Mouse (Mus musculus): Measurements from ENCODE around the gene Suclg2. TPM values are rescaled to one million over a fixed set of nuclear protein-coding genes. Genes with fewer than 3 reads are reported as not detected.

Suclg2 gene
- 38.1 and 43.2 TPM in 2 replicates for polyA plus RNA-seq (2014; fragmentation: Nextera tagmentation; extraction: Ambion mirVana)

DNA sequence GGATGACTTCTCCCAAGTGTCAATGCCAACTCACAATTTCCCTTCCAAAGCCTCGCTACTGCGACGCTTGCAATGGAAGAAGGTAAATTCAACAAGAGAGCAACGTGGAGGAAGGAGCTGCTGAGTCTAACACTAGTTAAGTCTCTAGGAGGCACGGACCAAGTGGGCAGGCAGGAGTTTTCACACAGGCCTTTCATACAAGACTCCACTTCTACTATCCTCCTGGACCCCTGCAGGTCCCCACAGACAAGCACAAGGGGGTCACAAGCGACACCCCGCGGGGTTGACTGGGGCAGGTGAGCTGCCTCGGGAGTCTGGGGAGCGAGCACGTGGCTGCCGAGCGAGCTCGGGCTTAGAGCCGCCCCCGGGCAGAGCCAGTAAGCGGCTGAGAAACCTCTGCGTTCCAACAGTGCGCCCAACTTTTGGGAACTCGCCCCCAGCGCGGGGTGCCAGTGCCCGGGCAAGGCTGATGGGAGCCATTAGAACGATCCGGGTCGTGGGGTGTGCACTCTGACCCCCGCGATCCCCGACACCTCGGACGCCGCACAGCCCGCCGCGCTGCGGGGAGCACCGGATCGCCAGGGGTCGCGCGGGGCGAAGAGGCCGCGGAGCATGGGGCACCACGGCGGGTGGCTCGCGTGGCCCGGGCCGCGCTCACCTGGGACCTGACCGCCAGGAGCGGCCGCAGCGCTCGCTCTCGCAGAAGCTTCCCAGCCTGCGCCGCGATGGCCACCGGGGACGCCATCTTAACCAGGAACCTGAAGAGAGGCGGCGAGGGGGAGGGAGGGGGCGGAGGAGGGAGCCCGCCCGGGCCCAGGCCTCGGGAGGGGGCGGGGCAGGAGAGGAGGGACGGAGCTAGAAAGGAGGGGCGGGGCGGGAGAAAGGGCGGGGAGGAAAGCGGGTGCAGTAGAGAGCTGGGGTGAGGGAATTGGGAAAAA lies at the start of gene Suclg2:
Gene Suclg2, minus strand, starts transcription at position 770 of the 938 bp plus-strand sequence.
- ATAC-seq (ENCODE audit: low FRiP score) (peak; percentile 93), DNase-seq (ENCODE audit: low spot score) (peak; percentile 91)
- H3K4me3 ChIP-seq (ENCODE audit: low read depth, low read length): peak within 1 kb of the TSS; percentile 82
- H3K27me3 ChIP-seq (ENCODE audit: control insufficient read depth, insufficient read depth, low read length): no peaks in the 10 kb centered on the region
- peak within 1 kb of the TSS; percentile 76 for H3K4me2 ChIP-seq (replicated peaks; ENCODE audit: low read depth, low read length)
- no peak within 1 kb of the TSS for H3K27ac ChIP-seq (ENCODE audit: low read depth, low read length)
- no peaks in the 10 kb centered on the region for H3K9me3 ChIP-seq (ENCODE audit: control insufficient read depth, low read length)
- H3K9ac ChIP-seq (ENCODE audit: low read depth, low read length): peak within 1 kb of the TSS; percentile 88
- no peaks in the 10 kb centered on the region for H3K4me1 ChIP-seq (replicated peaks; ENCODE audit: control insufficient read depth, insufficient read depth, low read length)
- WGBS: under 1% methylated on average over 59 of the region's 74 CpGs
- H3K36me3 ChIP-seq (ENCODE audit: control insufficient read depth, insufficient read depth, low read length): no peaks in the 10 kb centered on the region

DNA sequence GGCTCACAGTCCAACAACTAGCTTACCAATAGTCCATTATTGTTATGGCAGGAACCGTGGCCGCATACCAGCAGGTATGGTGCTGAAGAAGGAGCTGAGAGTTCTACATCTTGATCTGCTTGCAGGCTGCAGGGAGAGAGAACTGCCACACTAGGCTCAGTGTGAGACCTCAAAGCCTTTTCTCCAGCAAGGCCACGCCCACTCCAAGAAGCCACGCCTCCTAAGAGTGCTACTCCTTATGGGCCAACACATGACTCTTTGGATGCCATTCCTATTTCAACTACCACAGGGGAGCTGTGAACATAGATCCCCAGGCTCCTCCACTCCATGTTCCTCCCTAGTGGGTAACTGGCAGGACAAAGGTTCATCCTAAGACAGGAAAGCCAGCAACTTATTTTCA lies 48.0 kb upstream of the Suclg2 start:
- WGBS: 70% methylated on average over 4 of the region's 4 CpGs
- Histone ChIP-seq H3K4me1 (replicated peaks; ENCODE audit: control insufficient read depth, insufficient read depth, low read length) (no peaks in the 10 kb centered on the region), H3K27me3 (ENCODE audit: control insufficient read depth, insufficient read depth, low read length) (no peaks in the 10 kb centered on the region), H3K4me3 (ENCODE audit: low read depth, low read length) (no peak overlapping the region), H3K4me2 (replicated peaks; ENCODE audit: low read depth, low read length) (no peak overlapping the region), H3K9me3 (ENCODE audit: control insufficient read depth, low read length) (no peaks in the 10 kb centered on the region), H3K36me3 (ENCODE audit: control insufficient read depth, insufficient read depth, low read length) (no peaks in the 10 kb centered on the region), H3K27ac (ENCODE audit: low read depth, low read length) (no peak overlapping the region), H3K9ac (ENCODE audit: low read depth, low read length) (no peak overlapping the region)
- ATAC-seq (ENCODE audit: low FRiP score) (no peak), DNase-seq (ENCODE audit: low spot score) (no peak)

GRCm38 (mm10) chr6:95759558-95760172 lies 41.1 kb upstream of the Suclg2 start:
- Histone ChIP-seq H3K27me3 (ENCODE audit: control insufficient read depth, insufficient read depth, low read length) (no peaks in the 10 kb centered on the region), H3K9ac (ENCODE audit: low read depth, low read length) (no peak overlapping the region), H3K36me3 (ENCODE audit: control insufficient read depth, insufficient read depth, low read length) (no peaks in the 10 kb centered on the region), H3K4me2 (replicated peaks; ENCODE audit: low read depth, low read length) (no peak overlapping the region), H3K4me3 (ENCODE audit: low read depth, low read length) (no peak overlapping the region), H3K9me3 (ENCODE audit: control insufficient read depth, low read length) (no peaks in the 10 kb centered on the region), H3K4me1 (replicated peaks; ENCODE audit: control insufficient read depth, insufficient read depth, low read length) (no peaks in the 10 kb centered on the region), H3K27ac (ENCODE audit: low read depth, low read length) (no peak overlapping the region)
- 87% methylated on average over 10 of the region's 10 CpGs for WGBS
- ATAC-seq (ENCODE audit: low FRiP score): no peak
- no peak for DNase-seq (ENCODE audit: low spot score)

DNA sequence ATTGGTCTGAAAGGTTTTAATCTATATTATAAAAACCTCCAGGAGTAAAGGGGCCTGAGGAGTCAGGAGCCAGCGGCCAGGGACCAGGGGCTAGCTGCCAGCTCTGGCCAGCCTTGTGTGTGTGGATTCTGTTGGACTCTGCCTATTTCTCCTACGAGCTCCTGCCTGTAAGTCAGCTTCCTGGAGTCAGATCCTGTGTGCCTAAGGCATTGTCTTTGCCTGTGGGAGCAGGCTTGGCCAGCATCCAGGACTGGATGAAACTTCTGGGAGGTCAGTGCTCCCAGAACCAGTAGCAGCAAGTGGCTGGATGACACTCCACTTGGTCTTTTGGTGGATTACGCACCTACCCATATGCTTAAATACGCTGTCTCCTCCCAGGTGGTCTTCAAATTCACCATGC lies 23.8 kb upstream of the Suclg2 start:
- 85% methylated on average over 4 of the region's 4 CpGs for WGBS
- H3K9me3 ChIP-seq (ENCODE audit: control insufficient read depth, low read length): no peaks in the 10 kb centered on the region

GRCm38 (mm10) chr6:95731570-95732367 lies 13.2 kb upstream of the Suclg2 start:
- DNase-seq (ENCODE audit: low spot score) (no peak), ATAC-seq (ENCODE audit: low FRiP score) (no peak)
- Histone ChIP-seq H3K9me3 (ENCODE audit: control insufficient read depth, low read length) (no peaks in the 10 kb centered on the region), H3K27ac (ENCODE audit: low read depth, low read length) (no peak overlapping the region), H3K4me1 (replicated peaks; ENCODE audit: control insufficient read depth, insufficient read depth, low read length) (no peaks in the 10 kb centered on the region), H3K4me2 (replicated peaks; ENCODE audit: low read depth, low read length) (no peak overlapping the region), H3K9ac (ENCODE audit: low read depth, low read length) (no peak overlapping the region), H3K36me3 (ENCODE audit: control insufficient read depth, insufficient read depth, low read length) (no peaks in the 10 kb centered on the region), H3K4me3 (ENCODE audit: low read depth, low read length) (no peak overlapping the region), H3K27me3 (ENCODE audit: control insufficient read depth, insufficient read depth, low read length) (no peaks in the 10 kb centered on the region)
- 55% methylated on average over 11 of the region's 11 CpGs for WGBS

More for the DNA sequence above, 23.8 kb upstream of the Suclg2 start:
- no peak overlapping the region for H3K27ac ChIP-seq (ENCODE audit: low read depth, low read length)
- DNase-seq (ENCODE audit: low spot score) (no peak), ATAC-seq (ENCODE audit: low FRiP score) (no peak)
- no peaks in the 10 kb centered on the region for H3K27me3 ChIP-seq (ENCODE audit: control insufficient read depth, insufficient read depth, low read length)
- H3K36me3 ChIP-seq (ENCODE audit: control insufficient read depth, insufficient read depth, low read length): no peaks in the 10 kb centered on the region
- H3K4me3 ChIP-seq (ENCODE audit: low read depth, low read length): no peak overlapping the region
- H3K9ac ChIP-seq (ENCODE audit: low read depth, low read length): no peak overlapping the region
- H3K4me2 ChIP-seq (replicated peaks; ENCODE audit: low read depth, low read length): no peak overlapping the region
- no peaks in the 10 kb centered on the region for H3K4me1 ChIP-seq (replicated peaks; ENCODE audit: control insufficient read depth, insufficient read depth, low read length)

DNA sequence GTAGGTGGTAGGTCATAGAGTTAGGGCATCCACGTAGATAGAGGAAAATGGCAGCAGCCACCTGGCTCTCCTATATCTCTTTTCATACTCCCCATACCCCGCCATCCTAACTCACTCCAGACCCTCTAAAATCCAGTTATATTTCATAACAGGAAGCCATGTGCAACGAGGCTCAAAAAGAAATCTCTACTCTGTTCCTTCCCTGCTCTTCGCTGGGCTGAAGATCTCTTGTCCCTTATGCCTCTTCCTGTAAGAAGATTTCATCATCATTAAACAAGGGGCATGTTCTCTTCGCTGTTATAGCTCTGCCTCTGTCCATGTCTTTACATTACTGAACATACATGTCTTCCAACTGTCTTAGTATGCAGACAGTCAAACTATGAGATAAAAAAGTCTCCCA lies 10.8 kb upstream of the Suclg2 start:
- no peaks in the 10 kb centered on the region for H3K27me3 ChIP-seq (ENCODE audit: control insufficient read depth, insufficient read depth, low read length)
- DNase-seq (ENCODE audit: low spot score) (no peak), ATAC-seq (ENCODE audit: low FRiP score) (no peak)
- H3K9ac ChIP-seq (ENCODE audit: low read depth, low read length): no peak overlapping the region
- H3K36me3 ChIP-seq (ENCODE audit: control insufficient read depth, insufficient read depth, low read length): no peaks in the 10 kb centered on the region
- no peaks in the 10 kb centered on the region for H3K9me3 ChIP-seq (ENCODE audit: control insufficient read depth, low read length)
- 87% methylated on average over 5 of the region's 5 CpGs for WGBS
- H3K27ac ChIP-seq (ENCODE audit: low read depth, low read length): no peak overlapping the region
- no peaks in the 10 kb centered on the region for H3K4me1 ChIP-seq (replicated peaks; ENCODE audit: control insufficient read depth, insufficient read depth, low read length)
- no peak overlapping the region for H3K4me3 ChIP-seq (ENCODE audit: low read depth, low read length)
- H3K4me2 ChIP-seq (replicated peaks; ENCODE audit: low read depth, low read length): no peak overlapping the region

DNA sequence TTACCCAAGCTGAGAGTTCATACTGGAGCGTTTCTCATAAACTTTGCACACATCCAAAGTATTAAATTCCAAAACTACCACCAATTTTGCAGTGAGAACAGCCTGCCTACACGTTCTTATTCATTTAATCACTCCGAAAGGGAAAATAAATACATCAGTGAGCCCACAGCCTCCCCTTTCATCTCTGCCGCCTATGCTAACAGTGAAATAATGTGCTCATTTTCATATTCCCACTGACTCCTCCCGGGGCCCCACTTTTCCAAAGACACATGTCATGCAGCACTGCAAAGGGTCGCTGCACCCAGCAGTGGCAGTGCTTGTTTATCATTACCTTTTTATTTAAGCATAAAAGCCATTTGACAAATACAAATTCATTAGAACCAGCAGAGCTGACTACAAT lies 6.7 kb upstream of the Suclg2 start:
- H3K4me1 ChIP-seq (replicated peaks; ENCODE audit: control insufficient read depth, insufficient read depth, low read length): no peaks in the 10 kb centered on the region
- H3K4me2 ChIP-seq (replicated peaks; ENCODE audit: low read depth, low read length): no peak overlapping the region
- no peak overlapping the region for H3K9ac ChIP-seq (ENCODE audit: low read depth, low read length)
- no peak overlapping the region for H3K4me3 ChIP-seq (ENCODE audit: low read depth, low read length)
- H3K27ac ChIP-seq (ENCODE audit: low read depth, low read length): no peak overlapping the region
- WGBS: 43% methylated on average over 6 of the region's 6 CpGs
- H3K36me3 ChIP-seq (ENCODE audit: control insufficient read depth, insufficient read depth, low read length): no peaks in the 10 kb centered on the region
- H3K27me3 ChIP-seq (ENCODE audit: control insufficient read depth, insufficient read depth, low read length): no peaks in the 10 kb centered on the region
- ATAC-seq (ENCODE audit: low FRiP score) (no peak), DNase-seq (ENCODE audit: low spot score) (no peak)
- no peaks in the 10 kb centered on the region for H3K9me3 ChIP-seq (ENCODE audit: control insufficient read depth, low read length)

GRCm38 (mm10) chr6:95723361-95723760 lies 4.8 kb upstream of the Suclg2 start:
- ATAC-seq (ENCODE audit: low FRiP score): no peak
- Histone ChIP-seq H3K4me1 (replicated peaks; ENCODE audit: control insufficient read depth, insufficient read depth, low read length) (no peaks in the 10 kb centered on the region), H3K36me3 (ENCODE audit: control insufficient read depth, insufficient read depth, low read length) (no peaks in the 10 kb centered on the region), H3K27ac (ENCODE audit: low read depth, low read length) (no peak overlapping the region), H3K4me2 (replicated peaks; ENCODE audit: low read depth, low read length) (no peak overlapping the region), H3K4me3 (ENCODE audit: low read depth, low read length) (no peak overlapping the region), H3K9me3 (ENCODE audit: control insufficient read depth, low read length) (no peaks in the 10 kb centered on the region), H3K9ac (ENCODE audit: low read depth, low read length) (no peak overlapping the region), H3K27me3 (ENCODE audit: control insufficient read depth, insufficient read depth, low read length) (no peaks in the 10 kb centered on the region)
- 68% methylated on average over 6 of the region's 6 CpGs for WGBS
- no peak for DNase-seq (ENCODE audit: low spot score)

All from hindbrain, embryonic 11.5 days (tissue).